Mouse (Mus musculus): ENCODE measurements around the gene Acvr1b.
A peak's percentile ranks its signal among the peaks of the same experiment; 100 is the strongest.

Acvr1b gene

DNA sequence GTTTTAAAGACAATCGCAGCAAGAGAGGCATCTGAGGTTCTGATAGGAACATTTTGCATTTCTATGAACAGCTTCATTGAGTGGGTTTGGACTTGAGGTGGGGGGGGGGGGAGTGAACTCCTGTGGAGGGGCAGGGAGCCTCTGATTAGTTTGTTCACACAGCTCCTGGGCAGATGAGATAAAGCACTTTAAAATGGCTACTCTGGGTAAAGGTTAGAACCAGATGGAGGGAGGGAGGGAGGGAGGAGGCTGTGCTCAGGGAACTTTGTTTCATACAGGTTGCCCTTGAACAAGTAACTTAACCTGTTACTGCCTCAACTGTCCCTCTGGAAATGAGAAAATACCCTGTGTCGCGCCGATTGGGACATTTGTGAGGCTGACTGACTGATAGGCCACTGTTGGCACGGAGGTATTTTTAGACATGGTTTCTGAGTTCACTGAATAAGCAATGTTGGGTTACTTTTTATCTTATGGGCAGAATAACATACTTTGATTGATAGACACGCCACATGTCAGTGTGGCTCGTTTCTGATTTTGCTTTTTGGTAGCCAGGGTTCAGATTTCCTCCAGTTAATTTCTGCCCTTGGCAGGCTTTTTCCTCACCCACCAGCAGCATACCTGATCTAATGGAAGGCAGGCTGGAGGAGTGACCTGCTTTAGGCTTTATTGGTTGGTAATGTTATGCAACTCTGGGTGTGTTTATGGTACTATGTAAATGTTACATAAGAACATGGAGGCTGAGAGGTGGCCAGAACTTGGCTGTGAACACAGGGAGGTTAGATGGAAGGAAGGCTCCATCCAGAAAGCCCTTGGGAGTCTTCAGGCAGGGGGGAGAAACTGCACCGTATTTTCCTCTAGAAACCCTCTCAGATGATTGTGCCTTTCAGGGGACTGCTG is 3.2 kb downstream of the Acvr1b start:
- no peak for DNase-seq

DNA sequence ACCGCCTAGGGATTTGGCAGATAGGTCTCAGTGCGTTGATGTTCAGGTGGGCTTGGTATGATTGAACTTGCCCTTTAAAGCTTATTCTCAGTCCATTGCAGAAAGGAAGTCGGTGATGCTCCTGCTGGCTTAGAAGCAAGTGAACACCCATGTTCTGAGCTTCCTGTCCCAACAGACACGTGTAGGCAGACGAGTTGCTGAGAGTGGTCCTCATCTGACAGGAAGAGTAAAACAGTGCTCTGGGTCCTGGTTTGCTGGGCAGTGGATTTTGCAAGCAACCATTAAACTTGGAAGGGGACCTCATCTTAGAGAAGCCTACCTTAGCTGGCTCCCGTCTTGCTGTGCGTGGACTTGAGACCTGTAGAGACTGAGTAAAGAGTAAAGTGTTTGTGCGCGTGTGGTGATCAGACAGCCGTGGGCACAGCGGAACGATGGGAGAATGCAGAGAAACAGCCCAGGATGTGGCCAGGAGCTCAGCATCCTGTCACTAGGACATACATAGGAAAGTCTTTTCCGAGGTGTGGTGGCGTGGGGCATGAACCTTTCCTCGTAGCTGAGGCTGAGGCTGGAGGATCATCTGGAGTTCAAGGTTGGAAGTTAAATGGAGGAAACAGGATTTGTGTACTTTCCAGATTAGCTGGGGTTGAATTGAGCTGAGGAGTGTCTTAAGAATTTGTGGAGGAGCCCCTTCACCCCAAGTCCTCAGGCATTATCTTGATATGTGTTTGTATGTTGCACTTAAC is 6.7 kb downstream of the Acvr1b start:
- peak in 1 of 2 experiments; percentile 23 for DNase-seq

DNA sequence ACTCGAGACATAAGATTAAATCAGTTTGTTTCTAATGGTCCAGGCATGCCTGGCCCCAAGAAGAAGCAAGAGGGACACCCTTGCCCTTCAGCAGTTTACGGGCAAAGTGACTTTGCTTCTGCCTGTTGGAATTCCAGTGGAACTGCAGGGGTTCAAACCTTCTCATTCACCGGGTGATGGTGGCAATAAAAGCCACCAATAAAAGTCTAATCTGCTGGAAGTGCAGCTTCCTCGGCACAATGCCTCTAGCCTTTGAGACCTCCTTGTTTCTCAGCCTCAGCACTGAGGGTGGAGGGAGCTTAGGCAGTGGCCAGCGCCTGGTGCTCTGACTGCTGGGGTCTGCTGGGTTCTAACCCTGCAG is 7.2 kb downstream of the Acvr1b start:
- DNase-seq: no peak

DNA sequence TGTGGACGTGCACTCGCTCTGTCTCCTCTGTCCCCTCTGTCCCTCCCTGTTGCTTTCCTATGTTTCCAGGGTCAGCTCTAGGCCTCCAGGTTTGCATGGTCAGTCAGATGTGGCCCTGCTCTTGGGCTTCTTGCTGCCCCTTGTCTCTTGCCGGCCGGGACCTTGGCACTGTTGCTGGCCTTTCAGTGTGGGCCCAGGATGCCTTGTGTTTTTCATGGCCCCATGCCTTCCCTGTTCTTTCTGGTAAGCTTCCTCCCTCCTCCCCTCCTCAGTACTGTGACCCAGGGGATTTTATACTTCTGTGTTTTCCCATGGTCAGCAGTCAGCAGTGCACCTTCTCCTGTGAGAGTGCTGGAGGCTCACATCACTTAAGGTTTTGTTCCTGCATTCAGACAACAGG is 7.6 kb downstream of the Acvr1b start:
- DNase-seq: no peak

DNA sequence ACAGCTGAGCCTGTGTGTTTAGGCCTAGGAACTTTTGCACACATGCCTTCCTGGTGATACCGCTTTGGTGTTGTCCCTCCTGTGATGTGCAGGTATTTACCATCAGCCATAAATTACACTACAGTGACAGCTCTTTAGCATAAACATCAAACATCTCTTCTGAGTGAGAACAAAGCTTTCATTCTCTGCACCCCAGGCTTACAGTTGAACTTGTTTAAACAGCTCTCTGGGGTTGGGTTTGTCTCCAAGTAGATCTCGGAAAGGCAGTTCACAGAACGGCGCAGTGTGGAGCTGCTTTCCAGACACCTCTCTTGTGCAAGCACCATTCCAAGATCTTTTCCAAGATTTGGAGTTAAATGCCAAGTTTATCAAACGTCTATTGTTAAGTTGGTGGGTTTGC is 8.8 kb downstream of the Acvr1b start:
- no peak for DNase-seq

GRCm38 (mm10) chr15:101184300-101184699 is 10.4 kb downstream of the Acvr1b start:
- no peak for DNase-seq

DNA sequence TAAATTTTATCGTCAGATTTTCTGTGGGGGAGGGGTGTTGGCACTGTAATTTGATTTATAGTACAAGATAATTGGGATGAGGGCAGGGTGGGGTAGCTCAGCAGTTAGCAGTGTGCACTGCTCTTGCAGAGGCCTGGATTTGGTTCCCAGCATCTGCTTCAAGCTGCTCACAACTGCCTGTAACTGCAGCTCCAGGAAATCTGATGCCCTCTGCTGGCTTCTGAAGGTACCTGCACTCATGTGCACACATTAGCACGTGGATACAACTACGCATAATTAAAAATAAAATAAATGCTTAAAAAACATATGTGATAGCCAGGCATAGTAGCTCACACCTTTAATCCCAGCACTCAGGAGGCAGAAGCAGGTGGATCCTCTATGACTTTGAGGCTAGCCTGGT is 11.7 kb downstream of the Acvr1b start:
- no peak for DNase-seq

DNA sequence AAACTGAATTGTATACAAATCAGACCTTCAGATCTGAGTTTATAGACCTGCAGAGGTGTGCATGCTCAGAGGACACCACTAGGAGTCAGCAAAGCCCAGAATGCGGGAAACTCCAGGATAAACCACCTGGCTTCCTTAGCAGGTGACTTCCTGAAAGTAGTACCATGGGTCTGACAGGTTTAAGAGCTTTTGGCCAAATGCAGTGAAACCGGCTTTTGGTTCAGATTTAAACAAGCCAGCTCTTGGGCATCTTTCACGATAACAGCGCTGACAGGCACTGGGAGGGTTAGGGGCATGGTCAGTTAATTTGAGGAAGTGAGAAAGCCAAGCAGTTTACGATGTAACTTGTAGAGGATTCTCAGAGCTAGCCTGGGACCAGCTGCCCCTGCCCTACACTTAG is 14.0 kb downstream of the Acvr1b start:
- DNase-seq: peak in 1 of 2 experiments; percentile 28

- no peak for DNase-seq
These were observed 16.3 kb downstream of the Acvr1b start for GRCm38 (mm10) chr15:101189981-101190761.

DNA sequence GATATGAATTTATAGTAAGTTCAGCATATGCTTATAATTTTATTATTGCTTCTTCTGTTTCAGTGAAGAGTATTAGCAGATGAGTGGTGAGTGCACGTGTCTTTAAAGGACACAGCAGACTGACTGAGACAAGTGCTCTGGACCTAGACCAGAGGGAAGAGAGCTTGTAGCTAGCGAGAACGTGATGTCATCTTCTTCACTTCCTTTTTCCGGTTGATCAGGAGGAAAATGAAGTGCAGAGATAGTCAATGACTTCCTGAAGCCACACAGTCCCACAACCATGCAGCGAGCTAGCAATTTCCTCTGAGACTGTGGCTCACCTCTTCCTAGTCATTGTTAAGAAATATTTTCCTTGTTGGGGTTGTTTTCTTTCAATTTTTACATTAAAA is 16.9 kb downstream of the Acvr1b start:
- DNase-seq: peak in 1 of 2 experiments; percentile 27

GRCm38 (mm10) chr15:101191459-101192259 is 17.8 kb downstream of the Acvr1b start:
- peak in 1 of 2 experiments; percentile 14 for DNase-seq

GRCm38 (mm10) chr15:101192260-101192640 is 18.4 kb downstream of the Acvr1b start:
- DNase-seq: no peak

GRCm38 (mm10) chr15:101192651-101193050 is 18.8 kb downstream of the Acvr1b start:
- no peak for DNase-seq

GRCm38 (mm10) chr15:101193971-101194370 is 20.1 kb downstream of the Acvr1b start:
- DNase-seq: no peak

DNA sequence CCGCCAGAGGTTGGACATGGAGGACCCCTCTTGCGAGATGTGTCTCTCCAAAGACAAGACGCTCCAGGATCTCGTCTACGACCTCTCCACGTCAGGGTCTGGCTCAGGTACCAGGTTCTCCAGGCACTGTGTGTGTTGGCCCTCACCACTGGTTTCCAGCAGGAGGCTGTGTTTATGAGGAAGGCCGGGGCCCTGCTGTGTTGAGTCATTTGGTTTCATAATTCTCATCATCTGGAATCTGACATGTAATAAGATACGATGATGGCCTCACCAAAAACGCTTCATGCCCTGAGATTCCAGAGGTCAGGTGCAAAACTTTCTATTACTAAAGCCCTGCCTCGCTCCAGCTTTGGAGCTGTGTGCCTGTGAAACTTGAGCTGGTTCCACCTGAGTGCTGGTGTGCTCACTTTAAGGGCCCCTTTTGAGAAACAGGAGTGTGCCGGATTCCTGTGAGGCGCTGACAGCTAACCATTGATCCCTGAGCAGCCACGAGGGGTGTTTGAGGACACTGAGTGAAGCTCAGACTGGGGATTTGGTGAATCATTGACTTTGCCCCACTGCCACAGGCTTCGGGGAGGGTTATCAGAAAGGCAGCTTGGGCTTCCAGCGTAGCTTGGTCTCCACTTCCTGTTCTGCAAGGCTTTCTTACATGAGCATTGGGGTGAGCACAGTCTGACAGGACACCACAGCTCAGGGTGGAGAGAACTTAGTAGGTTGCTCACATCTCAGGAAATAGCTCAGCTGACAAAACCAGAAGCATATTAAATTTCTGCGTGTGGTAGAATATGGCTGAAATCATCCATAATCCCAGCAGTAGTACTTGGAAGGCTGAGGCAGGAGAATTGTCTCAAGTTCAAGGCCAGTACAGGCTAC is 21.3 kb downstream of the Acvr1b start:
- DNase-seq: no peak

DNA sequence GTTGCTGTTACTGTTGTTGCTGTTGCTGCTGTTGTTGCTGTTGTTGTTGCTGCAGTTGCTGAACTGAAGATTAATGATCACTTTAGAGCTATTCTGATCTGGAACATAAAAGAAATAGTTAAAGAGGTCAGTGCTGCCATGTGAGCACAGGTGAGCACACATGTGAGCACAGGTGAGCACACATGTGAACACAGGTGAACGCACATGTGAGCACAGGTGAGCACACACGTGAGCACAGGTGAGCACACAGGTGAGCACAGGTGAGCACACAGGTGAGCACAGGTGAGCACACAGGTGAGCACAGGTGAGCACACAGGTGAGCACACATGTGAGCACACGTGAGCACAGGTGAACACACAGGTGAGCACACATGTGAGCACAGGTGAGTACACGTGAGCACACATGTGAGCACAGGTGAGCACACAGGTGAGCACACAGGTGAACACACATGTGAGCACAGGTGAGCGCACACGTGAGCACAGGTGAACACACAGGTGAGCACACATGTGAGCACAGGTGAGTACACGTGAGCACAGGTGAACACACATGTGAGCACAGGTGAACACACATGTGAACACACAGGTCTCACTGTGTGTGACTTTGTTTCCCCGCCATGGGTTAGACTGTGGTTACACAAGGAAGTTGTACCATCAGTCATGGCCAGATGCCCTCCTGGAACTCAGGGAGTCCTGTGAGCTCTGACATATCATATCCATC is 22.4 kb downstream of the Acvr1b start:
- DNase-seq: no peak

DNA sequence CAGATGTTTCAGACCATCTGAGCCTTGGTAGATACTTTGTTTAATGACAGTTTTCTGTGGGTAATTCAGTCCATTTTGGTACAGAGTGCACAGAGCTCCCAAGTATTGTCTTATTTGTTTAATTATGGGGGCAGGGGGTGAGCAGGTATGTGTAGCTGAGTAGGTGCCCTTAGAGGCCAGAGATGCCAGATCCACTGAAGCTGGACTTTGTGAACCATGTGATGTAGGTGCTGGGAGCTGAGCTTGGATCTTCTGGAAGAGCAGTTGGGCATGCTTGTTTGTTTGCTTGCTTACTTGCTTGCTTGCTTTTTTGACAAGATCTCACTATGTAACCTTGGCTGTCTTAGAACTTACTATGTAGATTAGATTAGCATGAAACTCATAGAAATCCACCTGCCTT is 23.1 kb downstream of the Acvr1b start:
- no peak for DNase-seq

DNA sequence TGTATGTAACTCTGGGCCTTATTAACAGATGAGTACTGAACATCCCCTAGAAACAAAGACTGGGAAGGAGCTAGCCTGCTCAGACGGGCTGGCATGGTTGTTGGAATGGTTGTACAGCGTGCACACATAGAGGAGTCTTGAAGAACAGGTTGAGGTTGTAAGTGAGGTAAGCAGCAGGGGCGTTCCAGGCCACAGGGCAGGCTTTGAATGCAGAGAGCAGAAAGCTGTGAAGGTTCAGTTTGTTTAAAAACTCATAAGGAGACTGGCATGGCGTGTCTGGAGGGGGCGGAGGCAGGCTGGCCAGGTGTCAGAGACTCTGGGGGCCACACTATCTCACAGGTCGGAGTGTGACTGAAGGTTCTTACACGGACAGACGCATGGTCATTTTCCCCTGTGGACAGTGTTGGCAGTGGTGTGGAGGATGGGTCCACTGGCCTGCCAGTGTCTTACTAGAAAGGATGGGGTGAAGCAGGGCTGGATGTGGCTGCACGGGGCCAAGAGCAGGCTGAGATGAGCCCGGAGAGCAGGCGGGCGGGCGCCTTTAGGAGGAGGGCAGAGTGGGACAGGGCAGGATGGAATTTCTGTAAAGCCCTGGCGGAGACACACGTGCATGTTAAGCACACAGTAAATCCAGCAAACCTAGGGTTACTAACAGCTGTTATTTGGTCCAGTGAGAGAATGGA is 23.8 kb downstream of the Acvr1b start:
- no peak for DNase-seq

GRCm38 (mm10) chr15:101198218-101198617 is 24.4 kb downstream of the Acvr1b start:
- peak; percentile 69 to 70 for DNase-seq

DNA sequence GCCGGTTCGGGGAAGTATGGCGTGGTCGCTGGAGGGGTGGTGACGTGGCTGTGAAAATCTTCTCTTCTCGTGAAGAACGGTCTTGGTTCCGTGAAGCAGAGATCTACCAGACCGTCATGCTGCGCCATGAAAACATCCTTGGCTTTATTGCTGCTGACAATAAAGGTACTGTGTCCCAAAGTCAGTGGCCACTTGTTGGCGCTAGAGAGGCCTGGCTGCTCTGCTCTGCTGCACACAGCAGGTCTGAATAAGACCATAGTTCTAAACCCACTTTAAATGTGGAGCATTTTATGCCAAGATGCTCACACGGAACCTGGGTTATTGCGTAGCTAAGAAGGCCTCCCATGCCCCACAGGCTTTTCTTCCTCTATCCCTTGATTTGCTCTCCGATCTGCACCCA is 25.0 kb downstream of the Acvr1b start:
- DNase-seq: no peak

All from spleen, adult 18-20 months (tissue).